Mouse (Mus musculus): ENCODE data around the gene P2rx4.

The P2rx4 gene

DNA sequence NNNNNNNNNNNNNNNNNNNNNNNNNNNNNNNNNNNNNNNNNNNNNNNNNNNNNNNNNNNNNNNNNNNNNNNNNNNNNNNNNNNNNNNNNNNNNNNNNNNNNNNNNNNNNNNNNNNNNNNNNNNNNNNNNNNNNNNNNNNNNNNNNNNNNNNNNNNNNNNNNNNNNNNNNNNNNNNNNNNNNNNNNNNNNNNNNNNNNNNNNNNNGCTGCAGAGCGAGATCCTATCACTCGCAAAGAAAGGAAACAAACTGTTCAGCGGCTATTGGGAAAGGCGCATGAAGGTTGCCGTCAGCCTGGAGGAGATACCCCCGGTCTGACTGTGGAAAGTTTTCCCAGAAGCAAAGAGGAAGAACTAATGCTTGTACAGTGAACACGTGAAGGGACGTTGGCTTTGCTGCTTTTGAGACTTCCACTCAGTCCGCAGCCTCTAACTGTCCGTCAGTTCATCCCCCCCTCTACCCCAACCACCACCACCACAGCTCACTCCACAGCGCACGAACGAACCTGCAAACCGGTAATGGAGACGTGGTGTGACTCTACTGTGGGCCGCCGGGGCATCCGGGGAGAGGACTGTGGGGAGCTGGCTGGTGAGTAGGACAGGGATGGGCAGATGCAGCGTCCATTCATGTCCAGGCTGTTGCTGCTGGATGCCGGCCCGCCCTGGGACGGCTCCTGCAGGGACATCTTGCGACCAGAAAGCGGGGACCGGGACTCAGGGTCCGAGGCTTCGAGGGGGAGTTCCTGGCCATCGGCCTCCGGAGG, 56.1 kb downstream of the P2rx4 start:
- no peak for DNase-seq

DNA sequence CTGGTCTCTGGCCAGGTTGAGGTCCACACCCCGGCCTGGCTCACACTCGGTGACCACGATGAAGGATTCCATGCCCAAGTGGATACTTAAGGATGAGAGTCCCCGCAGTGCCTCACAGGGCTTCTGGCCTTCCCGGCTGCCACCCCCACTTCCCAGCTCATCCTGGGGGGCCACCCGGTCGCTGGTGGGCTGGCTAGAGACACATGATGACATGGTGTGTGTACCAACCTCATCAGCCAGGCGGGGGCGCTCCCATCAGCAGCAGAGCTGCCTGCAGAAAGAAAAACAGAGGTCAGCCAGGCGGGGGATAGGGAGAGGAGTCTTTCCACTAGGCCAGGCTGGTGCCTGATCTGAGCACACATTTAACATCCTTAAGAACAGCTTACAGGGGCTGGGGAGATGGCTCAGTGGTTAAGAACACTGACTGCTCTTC, 56.7 kb downstream of the P2rx4 start:
- DNase-seq: peak; percentile 32

DNA sequence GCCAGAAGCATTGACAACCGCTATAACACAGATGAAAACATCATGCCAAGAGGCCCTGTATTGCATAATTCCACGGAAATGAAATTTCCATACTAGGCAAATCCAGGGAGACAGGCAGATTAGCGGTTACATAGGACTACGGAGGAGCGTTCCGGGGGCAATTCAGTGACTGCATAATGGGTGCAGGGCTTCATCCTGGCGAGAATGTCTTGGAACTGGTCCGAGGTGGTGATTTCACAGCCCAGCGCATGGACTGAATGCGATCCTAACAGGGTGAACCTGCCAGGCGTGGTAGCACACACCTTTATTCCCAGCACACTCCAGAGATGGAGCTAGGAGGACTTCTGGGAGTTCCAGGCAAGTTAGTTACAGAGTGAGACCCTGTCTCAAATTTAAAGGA, 59.9 kb downstream of the P2rx4 start:
- DNase-seq: no peak

DNA sequence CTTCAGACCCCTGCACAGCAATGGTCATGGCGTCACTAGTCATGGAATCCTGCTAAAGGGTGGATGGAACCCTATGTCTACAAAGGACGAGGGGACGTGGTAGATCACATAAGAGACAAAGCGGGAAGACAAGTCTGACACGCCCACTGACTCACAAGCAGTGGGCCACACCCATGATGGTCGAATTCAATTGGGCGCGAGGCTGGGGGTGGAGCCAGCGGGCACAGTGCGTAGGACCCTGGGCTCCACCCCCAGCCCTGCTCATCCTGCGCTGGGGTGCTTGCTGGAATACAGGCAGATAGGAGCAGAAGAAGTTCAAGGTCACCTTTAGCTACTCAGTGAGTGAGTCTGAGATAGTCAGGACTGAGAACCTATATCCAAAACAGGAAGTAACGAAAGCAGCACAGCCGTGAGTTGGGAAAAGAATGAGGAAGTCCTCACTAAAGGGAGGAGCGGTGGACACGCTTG, 61.8 kb downstream of the P2rx4 start:
- no peak for DNase-seq

DNA sequence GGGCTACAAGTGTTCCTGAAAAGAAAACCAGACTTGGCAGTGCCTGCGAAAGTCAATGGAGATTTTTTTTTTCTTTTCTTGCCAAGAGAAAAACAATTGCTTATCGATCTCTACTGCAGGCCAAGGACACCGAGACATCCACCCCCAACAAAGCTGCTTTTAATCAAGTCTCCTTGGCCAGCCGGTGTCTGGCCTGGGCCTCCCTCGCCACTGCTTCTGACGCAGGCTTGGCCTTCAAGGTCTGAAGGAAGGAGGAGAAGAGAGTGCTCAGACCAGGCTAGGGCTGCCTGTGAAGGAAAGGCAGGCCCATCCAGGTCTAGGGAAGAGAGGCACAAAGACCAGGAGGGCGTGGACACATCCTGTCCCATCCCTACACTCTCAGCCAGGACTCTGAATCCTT, 63.0 kb downstream of the P2rx4 start:
- no peak for DNase-seq

DNA sequence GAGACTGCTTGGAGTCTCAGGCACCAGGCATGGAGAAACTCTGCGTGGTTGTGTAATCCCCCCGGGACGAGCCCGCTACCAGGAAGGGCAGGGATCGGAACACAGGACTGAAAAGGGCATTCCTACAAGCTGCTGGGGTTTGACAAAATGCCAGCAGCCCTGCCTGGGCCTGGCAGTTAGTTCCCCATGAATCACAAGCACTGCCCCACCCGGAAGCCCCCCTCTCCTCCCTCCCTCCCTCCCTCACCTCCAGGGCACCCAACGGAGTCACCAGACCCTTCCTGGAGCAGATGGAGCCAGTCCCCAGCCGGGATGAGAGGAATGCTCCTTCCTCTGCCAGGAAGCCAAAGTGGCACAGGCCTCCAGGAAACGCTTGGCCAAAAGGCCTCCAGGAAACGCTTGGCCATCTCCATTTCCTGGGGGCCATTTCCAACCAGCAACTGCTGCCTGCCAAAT, 63.5 kb downstream of the P2rx4 start:
- DNase-seq: peak; percentile 24

DNA sequence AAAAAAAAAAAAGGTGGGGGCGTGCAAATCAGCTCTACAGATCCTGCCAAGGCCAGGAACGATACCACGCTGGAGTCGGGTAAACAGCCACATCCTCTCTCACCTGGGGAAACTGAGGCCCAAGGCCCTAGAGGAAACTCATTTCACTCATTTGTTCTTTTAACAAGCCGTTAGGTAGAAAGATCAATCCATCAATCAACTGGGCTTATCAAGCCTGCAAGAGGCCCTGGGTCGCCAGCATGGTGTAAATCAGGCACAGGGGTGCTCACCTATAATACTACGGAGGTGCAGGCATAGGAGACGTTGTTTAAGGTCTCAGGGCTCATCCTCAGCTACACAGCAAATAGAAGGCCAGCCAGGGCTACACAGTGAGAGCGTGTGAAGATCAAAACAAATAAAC, 64.1 kb downstream of the P2rx4 start:
- no peak for DNase-seq

DNA sequence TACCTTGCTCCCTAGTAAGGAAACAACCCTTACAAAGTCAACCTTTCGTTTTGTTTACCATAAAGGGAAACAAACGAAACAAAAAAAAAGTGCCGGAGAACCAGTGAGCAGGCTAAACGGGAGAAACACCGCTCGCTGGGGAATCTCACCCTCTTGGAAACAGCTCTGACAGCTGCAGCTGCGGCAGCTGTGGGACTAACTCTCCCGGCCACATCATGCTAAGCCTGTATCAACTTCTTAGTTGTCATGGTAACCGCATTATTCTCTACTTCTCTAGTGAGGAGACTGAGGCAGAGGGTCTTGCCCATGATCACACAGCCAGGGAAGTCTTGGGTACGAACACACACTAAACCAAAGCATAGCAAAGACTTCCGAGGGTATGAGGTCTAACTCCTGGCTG, 66.4 kb downstream of the P2rx4 start:
- no peak for DNase-seq

DNA sequence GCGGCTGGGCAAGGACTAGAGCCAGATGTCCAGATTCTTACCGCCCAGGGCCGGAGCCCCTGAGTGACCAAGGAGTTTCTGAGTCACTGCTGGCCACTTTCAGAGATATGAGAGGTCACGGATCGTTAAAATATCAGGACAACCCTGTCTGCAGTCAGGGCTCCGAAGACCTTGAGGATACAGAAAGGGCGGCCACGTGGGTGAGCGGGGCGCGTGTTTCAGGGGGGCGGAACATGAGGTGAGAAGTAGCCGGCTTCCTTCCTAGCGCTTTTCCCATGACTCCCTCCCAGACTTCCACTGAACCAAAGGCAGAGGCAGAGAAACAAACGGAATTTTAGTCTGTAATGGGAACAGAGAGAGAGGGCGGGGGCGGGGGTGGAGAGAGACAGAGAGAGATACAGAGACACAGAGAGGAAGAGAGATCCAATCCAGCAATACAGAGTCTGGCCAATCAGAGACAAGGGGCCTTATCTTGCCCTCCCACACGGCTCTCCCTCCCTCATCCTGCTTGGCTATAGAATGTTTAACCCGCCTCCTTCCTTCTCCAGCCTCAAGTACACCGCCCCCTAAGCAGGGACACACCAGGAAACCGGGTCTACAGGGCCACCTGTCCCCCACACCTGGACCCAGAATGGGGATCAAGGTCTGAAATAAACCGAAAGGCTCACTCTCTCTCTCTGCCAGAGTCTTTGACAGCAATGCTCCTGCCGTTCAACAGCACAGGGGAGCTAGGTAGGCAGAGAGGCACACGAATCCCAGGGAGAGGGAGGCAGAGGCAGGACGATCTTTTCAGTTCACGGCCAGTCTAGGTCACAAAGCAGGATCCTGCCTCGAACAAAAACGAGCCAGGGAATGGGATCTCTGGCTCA, 67.6 kb downstream of the P2rx4 start:
- DNase-seq: no peak

DNA sequence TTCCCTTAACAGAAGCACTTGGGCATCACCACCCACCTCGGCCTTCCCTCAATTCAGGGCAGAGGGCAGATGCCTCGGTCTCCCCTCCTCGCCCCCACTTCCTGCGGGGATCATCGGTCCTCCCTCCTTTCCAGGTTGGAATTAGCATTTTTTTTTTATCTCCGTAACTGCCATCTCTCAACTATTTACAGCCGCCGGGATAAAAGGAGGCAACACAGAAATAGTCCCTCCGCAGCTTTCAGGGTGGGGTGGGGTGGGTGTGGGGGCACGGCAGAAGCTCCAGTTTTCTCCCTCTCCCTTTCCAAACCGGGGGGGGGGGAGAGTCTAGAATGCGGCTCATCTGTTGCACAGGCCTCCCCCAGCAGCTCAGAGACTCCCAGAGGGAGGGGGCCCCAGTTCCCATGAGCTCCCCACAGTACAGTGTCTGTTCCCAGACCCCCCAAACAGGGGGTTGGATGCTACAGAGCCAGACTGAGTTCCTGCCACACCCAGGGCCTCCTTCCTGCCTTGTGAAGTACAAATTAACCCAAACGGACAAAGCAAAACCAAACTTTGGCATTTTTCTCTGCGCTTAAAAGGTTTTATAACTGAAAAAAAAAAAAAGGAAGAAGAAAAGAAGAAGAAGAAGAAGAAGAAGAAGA, 68.4 kb downstream of the P2rx4 start:
- DNase-seq: no peak

DNA sequence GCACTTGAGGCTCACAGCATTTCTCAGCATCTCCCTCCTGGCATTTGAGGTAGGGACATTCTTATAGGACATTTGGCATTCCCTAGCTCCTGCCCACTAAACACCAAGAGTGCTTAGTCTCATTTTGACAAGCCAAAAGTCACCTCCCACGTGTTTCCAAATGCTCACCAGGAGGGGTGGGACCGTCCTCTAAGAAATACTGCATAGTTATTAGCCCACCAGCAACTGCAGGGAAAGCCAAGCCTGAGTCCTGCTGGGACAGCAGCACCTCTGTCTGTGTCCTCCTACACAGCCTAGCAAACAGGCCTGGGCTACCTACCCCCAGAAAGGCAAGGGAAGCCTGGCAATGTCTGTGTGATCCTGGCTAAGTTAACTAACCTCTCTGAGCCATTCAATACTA, 70.0 kb downstream of the P2rx4 start:
- DNase-seq: no peak

DNA sequence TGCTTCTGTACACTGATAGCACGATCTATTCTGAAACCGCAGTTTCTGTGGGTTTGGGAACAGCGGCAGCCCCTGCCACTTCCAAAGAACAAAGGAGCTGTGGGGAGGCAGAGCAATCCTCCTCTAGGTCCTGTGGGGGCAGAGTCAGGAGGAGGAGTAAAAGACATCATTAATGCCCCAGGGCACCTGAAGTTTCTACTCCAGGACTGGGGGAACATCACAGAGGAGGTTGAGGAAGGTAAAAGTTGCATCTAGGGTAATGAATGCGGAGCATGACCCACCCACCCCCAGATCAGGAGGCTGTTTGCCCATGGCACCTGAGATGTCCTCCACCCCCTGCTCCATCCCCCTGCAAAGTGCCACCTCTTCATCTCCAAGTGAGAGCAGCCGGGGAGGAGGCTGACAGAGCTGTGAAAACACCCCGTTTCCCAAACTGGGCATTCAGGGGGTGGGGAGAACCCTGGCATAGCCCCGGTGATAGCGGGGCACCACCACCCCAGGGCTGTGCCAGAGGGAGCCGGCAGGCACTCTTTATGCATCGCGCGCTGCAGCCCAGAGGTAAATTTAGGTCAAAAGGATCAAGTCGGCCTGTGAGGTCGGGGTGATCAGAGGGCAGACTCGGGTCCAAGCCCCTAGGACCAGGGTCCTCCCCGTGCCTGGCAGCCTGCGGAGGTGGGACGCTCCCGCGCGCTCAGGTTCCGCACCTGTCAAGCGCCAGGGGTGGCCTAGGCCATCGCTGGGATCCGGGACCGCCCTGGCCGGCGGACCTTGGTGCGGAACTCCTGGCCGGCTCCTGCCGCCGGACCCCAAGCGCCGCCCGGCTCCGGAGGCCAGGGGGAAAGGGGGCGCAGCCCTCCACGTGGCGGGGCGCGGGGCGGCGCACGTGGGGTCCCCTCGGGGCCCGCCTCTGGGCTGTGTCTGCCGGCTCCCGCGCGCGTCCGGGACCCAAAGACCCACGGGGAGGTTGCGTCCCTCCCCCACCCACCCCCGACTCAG, 71.2 kb downstream of the P2rx4 start:
- peak; percentile 41 for DNase-seq

All from thymus, postnatal 14 days (tissue).